Mouse (Mus musculus): Measurements from ENCODE around the gene Creb5. TPM values are rescaled to one million over a fixed set of nuclear protein-coding genes. Genes with fewer than 3 reads are reported as not detected.

Creb5 gene
- polyA plus RNA-seq, 1 experiment = 4.5 TPM

DNA sequence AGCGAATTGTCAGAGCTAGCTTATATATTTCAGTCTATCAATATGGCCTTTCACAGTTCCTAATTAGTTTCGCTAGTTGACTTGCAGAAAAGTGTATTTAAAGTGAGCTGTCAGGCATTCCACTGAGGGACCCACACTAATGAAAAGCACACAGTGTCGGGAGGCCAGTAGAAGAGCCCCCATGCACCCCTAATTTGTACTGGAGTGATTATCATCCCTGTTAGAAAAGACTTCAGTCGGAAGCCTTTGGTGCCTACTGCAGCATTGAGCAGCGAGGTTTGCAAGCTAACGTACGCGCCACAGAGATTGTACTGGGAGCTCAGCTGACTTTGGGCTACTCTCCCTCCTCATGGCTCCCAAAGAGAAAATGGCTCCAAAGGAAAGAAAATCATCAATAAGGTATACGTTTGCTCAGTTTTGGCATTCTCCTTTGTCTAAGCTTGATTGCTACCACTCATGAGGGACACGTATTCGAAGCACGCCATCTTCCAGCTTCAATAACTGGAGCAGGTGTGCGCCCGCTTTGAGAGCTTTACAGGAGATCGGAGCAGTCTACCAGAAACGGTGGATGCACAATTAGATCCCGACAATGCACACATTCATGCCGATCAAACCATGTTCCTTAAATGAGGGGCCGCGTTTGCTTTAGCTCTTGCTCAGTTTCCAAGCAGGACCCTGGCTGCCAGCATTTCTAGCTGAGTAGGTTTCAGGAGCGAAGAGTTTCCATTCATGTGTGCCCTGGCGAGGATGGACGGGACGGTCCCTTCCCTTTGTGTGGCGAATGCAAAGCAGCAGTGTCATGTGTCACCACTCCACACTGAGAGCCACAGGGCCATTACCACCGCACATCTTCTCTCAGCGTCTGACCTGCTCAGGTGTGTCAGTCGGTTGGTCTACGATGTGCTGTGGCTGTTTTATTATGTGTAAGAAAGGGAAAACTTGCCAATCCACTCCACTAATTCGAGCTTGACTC is 354.8 kb downstream of the Creb5 start:
- no peak overlapping the region for H3K4me3 ChIP-seq (ENCODE audit: insufficient read depth, low read length)
- H3K27ac ChIP-seq (ENCODE audit: insufficient read depth, low read length) = no peak overlapping the region
- TF ChIP-seq CTCF (IDR thresholded peaks at IDR 0.05; ENCODE audit: borderline replicate concordance, insufficient read depth, low read length) (no peak), POLR2A (IDR thresholded peaks at IDR 0.05; ENCODE audit: low read depth, low read length) (no peak)
- H3K4me1 ChIP-seq (ENCODE audit: control insufficient read depth, insufficient read depth, low read length) = peaks cover 3% of the 10 kb centered on the region; the same call in 1 of the 2 replicates

DNA sequence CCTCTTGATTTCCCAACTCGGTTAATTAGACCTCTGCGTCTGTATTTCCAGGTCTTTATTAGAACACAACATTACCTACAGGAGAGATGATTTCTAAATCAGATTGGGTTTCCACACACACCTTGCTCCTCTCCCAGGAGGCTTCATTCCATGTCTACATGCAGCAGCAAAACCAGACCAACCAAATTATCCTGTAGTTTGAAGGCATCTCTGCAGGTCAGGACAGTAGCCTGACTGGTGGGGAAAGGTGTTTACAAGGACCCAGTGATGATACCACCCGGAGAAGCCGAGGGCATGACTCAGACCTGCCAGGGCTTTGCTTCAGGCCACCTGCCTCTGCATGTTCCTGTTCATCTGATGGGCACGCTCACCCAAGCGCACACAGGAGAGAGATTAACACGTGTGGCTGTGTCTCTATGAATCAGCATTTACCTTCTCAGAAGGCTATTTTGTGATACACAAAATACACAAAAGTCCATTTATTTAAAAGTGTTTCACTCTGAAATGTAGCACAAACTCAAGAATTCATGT is 355.8 kb downstream of the Creb5 start:
- H3K4me3 ChIP-seq (ENCODE audit: insufficient read depth, low read length) = no peak overlapping the region
- TF ChIP-seq CTCF (IDR thresholded peaks at IDR 0.05; ENCODE audit: borderline replicate concordance, insufficient read depth, low read length) = no peak
- H3K4me1 ChIP-seq (ENCODE audit: control insufficient read depth, insufficient read depth, low read length) = no peaks in the 10 kb centered on the region
- no peak overlapping the region for H3K27ac ChIP-seq (ENCODE audit: insufficient read depth, low read length)

DNA sequence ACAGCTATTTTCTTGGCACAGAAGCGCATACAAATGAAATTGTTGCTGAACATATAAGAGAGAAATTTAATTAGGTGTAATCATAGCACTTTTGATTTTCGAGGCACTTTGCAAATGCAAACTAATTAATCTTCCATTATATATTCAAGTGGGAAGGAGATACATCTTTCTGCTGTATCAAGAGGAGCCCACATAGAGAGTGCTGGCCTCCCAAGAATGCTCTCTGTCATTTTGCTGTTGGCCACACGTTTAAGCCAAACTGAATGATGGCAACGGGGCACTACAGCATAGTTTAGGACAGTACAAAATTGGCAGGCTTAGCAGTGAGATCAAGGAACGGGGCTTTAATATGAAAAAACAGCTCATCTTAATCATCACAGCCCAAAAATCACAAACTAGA is 356.4 kb downstream of the Creb5 start:
- H3K4me3 ChIP-seq (ENCODE audit: insufficient read depth, low read length) = no peak overlapping the region
- no peak overlapping the region for H3K27ac ChIP-seq (ENCODE audit: insufficient read depth, low read length)
- no peak for TF ChIP-seq CTCF (IDR thresholded peaks at IDR 0.05; ENCODE audit: borderline replicate concordance, insufficient read depth, low read length)
- no peak for TF ChIP-seq POLR2A (IDR thresholded peaks at IDR 0.05; ENCODE audit: low read depth, low read length)
- no peaks in the 10 kb centered on the region for H3K4me1 ChIP-seq (ENCODE audit: control insufficient read depth, insufficient read depth, low read length)

DNA sequence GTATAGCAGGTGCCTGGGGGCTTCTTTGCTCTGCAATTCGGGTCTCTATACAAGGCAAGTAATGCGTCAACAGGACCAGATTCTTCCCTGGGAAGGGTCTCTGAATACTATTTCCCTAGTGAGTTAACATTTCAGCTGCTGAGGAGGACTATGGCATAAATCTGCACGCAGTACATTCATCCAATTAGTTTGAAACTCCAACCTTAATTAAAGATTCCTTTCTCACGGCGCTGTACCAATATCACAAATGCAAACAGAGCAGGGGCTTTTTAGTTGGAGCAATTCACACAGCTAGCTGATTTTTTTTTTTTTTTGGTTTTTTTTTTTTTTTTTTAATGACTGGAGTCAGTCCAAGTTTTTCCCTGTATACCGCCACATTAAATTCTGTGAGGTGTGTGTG is 357.0 kb downstream of the Creb5 start:
- H3K4me3 ChIP-seq (ENCODE audit: insufficient read depth, low read length) = no peak overlapping the region
- no peak for TF ChIP-seq CTCF (IDR thresholded peaks at IDR 0.05; ENCODE audit: borderline replicate concordance, insufficient read depth, low read length)
- TF ChIP-seq POLR2A (IDR thresholded peaks at IDR 0.05; ENCODE audit: low read depth, low read length) = no peak
- no peaks in the 10 kb centered on the region for H3K4me1 ChIP-seq (ENCODE audit: control insufficient read depth, insufficient read depth, low read length)
- no peak overlapping the region for H3K27ac ChIP-seq (ENCODE audit: insufficient read depth, low read length)

DNA sequence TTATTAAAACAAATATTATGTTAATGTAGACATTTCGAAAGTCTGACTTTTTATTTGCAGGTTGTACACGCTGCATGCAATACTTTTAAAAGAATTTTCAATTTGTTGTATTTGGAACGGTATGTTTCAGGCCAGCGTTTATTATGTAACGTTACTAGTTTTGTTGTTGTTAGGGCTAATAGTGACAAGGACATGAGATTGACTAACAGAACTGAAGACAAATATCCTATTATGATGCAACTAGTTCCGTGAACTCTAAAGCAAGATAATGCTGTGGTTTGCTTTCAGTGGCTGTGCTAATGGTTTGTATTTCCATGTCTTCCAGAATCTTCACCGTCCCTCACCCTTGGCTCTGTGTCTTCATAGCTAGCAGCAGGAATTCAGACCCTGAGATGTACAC is 357.9 kb downstream of the Creb5 start:
- Histone ChIP-seq H3K27ac (ENCODE audit: insufficient read depth, low read length) (no peak overlapping the region), H3K4me3 (ENCODE audit: insufficient read depth, low read length) (no peak overlapping the region), H3K4me1 (ENCODE audit: control insufficient read depth, insufficient read depth, low read length) (no peaks in the 10 kb centered on the region)
- TF ChIP-seq CTCF (IDR thresholded peaks at IDR 0.05; ENCODE audit: borderline replicate concordance, insufficient read depth, low read length) = no peak
- no peak for TF ChIP-seq POLR2A (IDR thresholded peaks at IDR 0.05; ENCODE audit: low read depth, low read length)

DNA sequence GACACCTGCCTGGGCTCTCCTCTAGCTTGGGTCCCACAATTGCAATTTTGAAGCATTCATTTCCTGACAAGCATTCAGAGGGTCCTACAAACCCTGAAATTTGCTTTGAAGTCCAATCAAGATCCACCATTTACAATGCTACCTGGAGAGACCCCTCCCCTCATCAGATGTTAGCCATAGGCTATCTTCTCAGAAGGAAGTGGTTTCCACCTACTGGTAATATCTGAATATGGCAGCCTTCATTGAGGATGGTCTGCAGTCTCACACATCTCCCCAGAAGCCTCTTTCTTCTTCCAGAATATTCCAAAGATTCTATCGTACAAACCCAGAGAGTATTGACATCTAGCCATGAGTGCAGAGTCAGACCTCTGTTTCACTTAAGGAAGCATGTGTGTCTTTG is 362.7 kb downstream of the Creb5 start:
- no peak for TF ChIP-seq CTCF (IDR thresholded peaks at IDR 0.05; ENCODE audit: borderline replicate concordance, insufficient read depth, low read length)
- no peak for TF ChIP-seq POLR2A (IDR thresholded peaks at IDR 0.05; ENCODE audit: low read depth, low read length)
- H3K4me3 ChIP-seq (ENCODE audit: insufficient read depth, low read length) = no peak overlapping the region
- H3K27ac ChIP-seq (ENCODE audit: insufficient read depth, low read length) = no peak overlapping the region
- H3K4me1 ChIP-seq (ENCODE audit: control insufficient read depth, insufficient read depth, low read length) = peaks cover under 1% of the 10 kb centered on the region; the same call in 1 of the 2 replicates

DNA sequence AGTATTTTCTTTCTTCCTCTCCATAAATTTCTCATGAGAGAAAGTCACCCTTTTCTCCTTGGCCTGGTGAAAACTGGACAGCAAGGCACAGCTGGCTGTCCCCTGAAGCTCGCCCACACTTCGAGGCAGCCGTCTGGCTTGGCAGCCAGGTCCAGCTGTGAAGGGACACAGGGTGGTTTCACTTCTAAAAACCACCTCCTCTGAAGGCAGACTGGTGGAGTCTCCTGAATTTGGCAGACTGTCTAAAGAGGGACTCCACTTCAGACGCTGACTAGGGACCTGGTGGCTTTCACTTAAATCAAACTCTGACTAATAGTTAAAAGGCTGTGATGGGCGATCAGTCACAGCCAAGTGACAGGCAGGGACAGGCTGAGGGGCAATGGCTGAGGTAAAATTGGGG is 365.6 kb downstream of the Creb5 start:
- Histone ChIP-seq H3K27ac (ENCODE audit: insufficient read depth, low read length) (no peak overlapping the region), H3K4me1 (ENCODE audit: control insufficient read depth, insufficient read depth, low read length) (peaks cover 5% of the 10 kb centered on the region; the same call in 1 of the 2 replicates), H3K4me3 (ENCODE audit: insufficient read depth, low read length) (no peak overlapping the region)
- TF ChIP-seq CTCF (IDR thresholded peaks at IDR 0.05; ENCODE audit: borderline replicate concordance, insufficient read depth, low read length) = no peak
- no peak for TF ChIP-seq POLR2A (IDR thresholded peaks at IDR 0.05; ENCODE audit: low read depth, low read length)

DNA sequence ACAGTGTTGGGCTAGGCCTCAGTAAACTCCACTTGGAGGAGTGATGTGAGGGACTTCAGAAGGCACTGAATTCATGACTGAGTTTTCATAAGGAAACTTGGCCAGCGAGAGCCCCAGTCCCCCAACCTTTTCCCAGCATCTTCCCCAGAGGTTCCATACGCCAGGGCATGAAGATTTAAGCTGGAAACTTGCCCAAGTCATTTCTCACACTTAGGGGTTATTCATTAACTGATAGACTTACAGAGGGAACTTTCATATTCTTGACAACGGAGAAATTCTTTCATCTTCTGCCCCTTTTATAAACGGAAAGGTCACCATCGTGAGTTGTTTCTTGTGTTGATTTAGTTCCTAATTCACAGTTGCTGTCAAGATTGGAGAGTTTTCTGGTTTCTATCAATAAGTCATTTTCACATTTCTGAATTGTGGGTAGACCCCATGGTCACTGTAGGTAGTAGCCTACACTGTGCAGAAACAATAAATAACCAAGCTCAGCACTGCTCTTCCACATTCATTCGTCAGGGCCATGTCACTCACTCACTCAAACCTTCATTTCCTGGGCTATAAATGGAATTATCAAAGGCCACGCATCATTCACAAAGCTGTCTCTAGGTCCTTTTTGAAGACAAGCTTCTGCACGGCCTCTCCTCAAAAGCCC is 366.8 kb downstream of the Creb5 start:
- TF ChIP-seq CTCF (IDR thresholded peaks at IDR 0.05; ENCODE audit: borderline replicate concordance, insufficient read depth, low read length) = no peak
- no peak for TF ChIP-seq POLR2A (IDR thresholded peaks at IDR 0.05; ENCODE audit: low read depth, low read length)
- peaks cover 5% of the 10 kb centered on the region; the same call in 1 of the 2 replicates for H3K4me1 ChIP-seq (ENCODE audit: control insufficient read depth, insufficient read depth, low read length)
- no peak overlapping the region for H3K4me3 ChIP-seq (ENCODE audit: insufficient read depth, low read length)
- no peak overlapping the region for H3K27ac ChIP-seq (ENCODE audit: insufficient read depth, low read length)

DNA sequence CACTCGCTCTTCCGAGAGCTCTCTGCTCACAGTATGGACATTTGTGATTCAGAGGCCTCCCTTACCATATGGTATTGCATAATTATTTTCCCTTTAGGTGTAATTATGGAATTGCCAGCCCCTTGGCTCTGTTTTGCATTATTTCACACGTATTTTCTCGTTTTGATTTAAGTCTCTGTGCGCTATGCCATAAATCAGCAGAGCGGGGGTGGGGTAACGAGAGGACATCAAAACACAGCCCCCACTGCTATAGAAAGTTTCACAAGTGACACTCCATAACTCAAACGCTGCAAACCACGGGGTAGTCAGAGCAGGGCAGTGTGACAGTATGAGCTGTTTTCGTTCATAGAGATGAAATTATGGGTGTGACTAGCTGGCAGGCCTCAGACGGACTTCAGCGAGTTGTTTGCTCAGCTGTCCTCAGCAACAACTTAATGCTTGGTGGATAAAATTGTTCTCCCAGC is 367.3 kb downstream of the Creb5 start:
- Histone ChIP-seq H3K4me1 (ENCODE audit: control insufficient read depth, insufficient read depth, low read length) (peaks cover 5% of the 10 kb centered on the region; the same call in 1 of the 2 replicates), H3K4me3 (ENCODE audit: insufficient read depth, low read length) (no peak overlapping the region), H3K27ac (ENCODE audit: insufficient read depth, low read length) (no peak overlapping the region)
- no peak for TF ChIP-seq POLR2A (IDR thresholded peaks at IDR 0.05; ENCODE audit: low read depth, low read length)
- no peak for TF ChIP-seq CTCF (IDR thresholded peaks at IDR 0.05; ENCODE audit: borderline replicate concordance, insufficient read depth, low read length)
